Mouse (Mus musculus) common myeloid progenitor, adult 5-6 weeks (primary cell): ENCODE measurements around the gene Sertad4. TPM values are rescaled to one million over a fixed set of nuclear protein-coding genes. Genes with fewer than 3 reads are reported as not detected.

Experiments used
- ATAC-seq: replicated peaks from 2 replicates; pipeline ENCODE4 v1.8.0; 2016; ENCODE audit warnings: low read depth, mild to moderate bottlenecking, moderate TSS enrichment, inconsistent platforms; ENCODE audit not compliant: poor library complexity, severe bottlenecking
- total RNA-seq: library from RNA; stranded (forward); fragments of 200-1000, 187-1606 nt; gene quantifications from 2 replicates; pipeline ENCODE4 v1.2.3, GENCODE M21; 2017

The Sertad4 gene
- not detected in 2 replicates for total RNA-seq

DNA sequence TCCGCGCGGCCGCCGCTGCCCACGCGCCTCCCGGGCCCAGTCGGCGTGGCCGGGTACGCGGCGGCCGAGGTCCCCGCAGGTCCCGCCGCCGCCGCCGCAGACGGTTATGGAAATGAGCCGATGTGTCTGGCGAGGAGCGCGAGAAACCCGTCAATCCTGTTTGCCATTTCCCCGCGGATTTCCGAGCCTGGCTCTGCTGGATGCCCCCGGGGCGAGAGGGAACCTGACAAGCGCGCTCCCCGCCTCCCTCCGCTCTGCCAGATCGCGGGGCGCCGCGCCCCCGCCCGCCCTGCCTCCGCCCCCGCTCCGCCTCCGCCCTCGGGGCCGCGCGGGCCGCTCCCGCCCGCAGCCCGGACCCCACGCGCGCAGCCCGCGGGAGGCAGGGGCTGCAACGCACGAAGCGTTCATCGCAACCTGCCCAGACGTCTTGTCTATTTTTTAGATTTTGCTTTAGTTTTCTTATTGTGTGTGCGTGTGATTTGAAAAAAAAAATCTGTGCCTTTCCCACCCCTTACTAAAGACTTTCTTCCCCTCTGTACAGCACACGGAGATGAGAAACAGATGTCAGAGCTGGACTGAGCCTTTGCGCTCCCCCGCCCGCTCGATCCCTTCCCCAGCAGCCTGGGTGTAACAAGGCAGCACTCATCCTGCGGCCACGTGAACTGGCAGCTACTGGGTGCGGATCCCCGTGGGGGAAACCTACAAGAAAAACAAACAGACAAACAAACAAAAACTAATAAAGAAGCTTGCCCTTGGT, at the start of gene Sertad4:
Gene Sertad4, minus strand, starts transcription at position 283 of the 757 bp plus-strand sequence.
- ATAC-seq, result 0 out of 2 replicates have a peak, but pooled peaks have one; percentile 26

GRCm38 (mm10) chr1:192901516-192901915, 46.0 kb upstream of the Sertad4 start:
- no peak for ATAC-seq

- ATAC-seq, result no peak
Observed at GRCm38 (mm10) chr1:192900913-192901312, 45.4 kb upstream of the Sertad4 start.

- no peak for ATAC-seq
Observed at GRCm38 (mm10) chr1:192898742-192899141, 43.2 kb upstream of the Sertad4 start.

- ATAC-seq, result no peak
Observed at GRCm38 (mm10) chr1:192897218-192897617, 41.7 kb upstream of the Sertad4 start.

- ATAC-seq, result no peak
Observed at GRCm38 (mm10) chr1:192896076-192896475, 40.5 kb upstream of the Sertad4 start.

DNA sequence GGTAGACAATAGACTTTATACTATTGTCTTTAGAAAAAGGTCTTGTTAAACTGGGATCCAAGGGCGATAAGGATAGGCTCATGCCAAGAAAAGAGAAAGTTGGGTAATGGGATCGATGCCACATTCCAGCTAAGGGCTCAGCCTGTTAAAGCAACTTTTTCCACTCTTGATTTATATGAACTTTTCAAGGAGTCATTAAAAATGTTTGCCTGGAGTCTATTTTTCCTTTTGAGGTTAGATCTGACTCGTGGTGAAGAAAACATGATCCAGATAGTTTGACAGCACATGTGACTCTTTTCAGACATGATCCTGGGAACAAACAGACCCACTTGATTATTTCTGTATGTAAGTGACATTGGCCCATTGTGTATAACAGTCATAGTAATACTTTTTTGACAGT, 35.2 kb upstream of the Sertad4 start:
- ATAC-seq, result no peak

GRCm38 (mm10) chr1:192882617-192883295, 27.2 kb upstream of the Sertad4 start:
- 0 out of 2 replicates have a peak, but pooled peaks have one; percentile 52 for ATAC-seq

- ATAC-seq, result peak; percentile 56; the same call in 1 of the 2 replicates
Observed at GRCm38 (mm10) chr1:192880130-192880529, 24.6 kb upstream of the Sertad4 start.

DNA sequence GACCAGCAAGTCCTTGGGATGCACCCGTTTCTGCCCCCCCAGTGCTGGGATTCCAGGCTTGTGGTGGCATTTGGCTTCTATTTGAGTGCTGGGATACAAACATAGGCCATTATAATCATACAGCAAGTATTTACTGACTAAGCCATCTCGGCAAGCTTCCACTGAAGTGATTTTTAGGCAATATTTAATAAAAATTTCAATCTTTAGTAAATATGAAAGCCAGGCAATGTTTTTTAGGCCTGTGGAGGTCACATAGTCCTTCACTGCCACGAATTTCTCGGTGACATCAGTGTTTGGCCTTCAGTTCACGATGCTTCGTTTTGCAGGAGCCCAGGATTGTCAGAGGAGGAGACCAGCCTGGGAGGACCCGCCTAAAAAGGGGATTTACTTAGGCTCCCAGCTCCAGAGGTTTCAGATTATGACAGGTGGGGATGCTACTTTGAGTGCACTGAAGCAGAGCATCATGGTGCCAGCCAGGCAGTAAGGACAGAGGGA, 23.6 kb upstream of the Sertad4 start:
- ATAC-seq, result no peak

DNA sequence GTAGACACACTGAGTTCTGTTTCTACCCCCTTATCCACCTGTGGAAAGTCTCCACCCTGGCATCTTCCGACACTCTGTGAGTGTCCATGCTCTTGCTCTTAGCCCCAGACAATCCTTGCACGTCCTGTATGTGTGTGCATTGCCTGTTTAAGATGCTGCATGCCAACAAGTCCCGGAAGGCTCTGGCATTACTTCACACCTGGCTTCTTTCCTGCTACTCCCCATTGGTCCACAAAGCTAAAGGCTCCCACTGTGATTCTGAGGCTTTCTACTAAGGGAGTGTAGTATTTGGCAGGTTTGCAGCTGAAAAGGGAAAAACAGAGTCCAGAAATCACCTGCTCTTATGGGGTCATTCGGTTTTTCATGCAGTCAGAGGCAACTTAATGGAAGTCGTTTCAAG, 17.3 kb upstream of the Sertad4 start:
- no peak for ATAC-seq

DNA sequence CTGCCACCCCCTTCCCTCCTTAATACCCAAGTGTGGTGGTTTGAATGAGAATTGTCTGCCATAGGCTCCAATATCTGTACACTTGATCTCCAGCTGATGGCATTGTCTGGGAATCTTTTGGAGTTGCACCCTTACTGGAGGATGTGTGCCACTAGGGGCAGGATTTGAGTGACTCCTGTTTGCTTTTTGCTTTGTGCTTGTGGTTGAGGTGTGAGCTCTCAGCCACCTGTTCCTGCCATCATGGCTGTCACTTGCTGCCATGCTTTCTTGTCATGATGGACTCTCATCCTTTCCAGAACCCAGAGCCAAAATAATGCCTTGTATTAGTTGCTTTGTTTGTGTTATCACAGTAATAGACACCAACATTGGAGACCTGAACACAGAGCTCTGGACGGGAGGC, 14.2 kb upstream of the Sertad4 start:
- ATAC-seq, result no peak

- ATAC-seq, result no peak
Observed at GRCm38 (mm10) chr1:192864440-192864839, 8.9 kb upstream of the Sertad4 start.

GRCm38 (mm10) chr1:192861305-192861960, 5.9 kb upstream of the Sertad4 start:
- ATAC-seq, result no peak

DNA sequence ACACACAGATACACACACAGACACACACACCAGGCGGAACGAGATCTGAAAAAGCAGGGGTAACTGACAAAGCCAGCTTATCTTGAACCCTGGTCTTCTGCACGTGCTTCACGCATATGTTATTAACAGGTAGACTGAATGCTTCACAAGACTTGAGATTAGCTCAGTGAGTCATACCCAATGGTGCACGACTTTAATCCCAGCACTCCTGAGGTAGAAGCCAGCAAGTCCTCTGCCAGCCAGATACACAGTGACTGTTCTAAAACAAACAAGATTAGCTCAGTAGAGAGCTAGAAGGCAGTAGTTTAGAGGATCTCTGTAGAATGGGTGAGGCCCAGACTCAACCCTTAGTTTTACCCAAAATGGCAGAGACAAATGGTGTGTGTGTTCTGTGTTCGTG, 4.7 kb upstream of the Sertad4 start:
- ATAC-seq, result no peak

DNA sequence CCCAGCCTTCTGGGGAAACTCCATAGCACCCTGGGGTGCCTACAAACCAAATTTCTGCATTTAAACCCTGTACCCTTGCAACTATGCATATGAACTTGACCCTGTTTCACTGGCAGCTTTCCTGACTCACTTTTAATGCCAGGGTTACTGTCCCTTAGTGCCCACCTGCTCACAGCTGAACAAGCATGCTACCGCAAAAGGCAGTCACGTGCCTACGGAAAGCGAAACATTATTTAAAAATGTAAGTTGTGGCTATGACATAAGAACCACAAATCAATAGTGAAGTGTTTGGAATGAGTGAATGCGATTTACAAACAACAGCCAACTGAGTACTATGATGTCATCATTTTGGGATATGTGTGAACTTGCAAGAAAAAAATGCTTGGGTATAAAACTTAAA, 2.0 kb upstream of the Sertad4 start:
- ATAC-seq, result no peak

DNA sequence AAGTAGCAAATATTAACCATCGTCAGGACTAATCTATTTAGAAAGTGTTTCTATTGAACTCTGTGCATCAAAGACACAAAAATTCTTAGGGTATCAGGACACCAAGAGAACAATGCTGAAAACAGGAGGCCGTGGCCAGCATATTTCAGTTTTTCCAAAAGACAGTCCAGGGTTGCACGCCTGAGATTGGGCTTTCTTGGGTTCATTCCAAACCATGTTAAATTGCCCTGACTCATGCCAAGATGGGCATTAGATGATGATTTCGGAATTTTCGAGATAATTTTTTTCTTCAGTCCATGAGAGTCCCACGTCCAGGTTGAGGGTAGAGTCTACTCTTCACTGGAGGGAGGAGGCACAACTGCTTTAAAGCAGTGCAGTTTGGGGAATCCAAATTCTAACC, 1.4 kb upstream of the Sertad4 start:
- no peak for ATAC-seq

GRCm38 (mm10) chr1:192856411-192856810, 855 bp upstream of the Sertad4 start:
- ATAC-seq, result no peak

- ATAC-seq, result no peak
Observed at GRCm38 (mm10) chr1:192854819-192855271, 711 bp downstream of the Sertad4 start.

GRCm38 (mm10) chr1:192853988-192854818, 1.4 kb downstream of the Sertad4 start:
- no peak for ATAC-seq
